Mouse (Mus musculus) neural tube, embryonic 15.5 days (tissue): ENCODE measurements around the gene S100a11. TPM values are rescaled to one million over a fixed set of nuclear protein-coding genes. Genes with fewer than 3 reads are reported as not detected.

Source experiments
- ATAC-seq: fragments of 200-750 bp; cut with Nextera tagmentation; 2 replicates; pipeline ENCODE4 v1.8.0; 2017; ENCODE audit warnings: mild to moderate bottlenecking, moderate TSS enrichment, moderate library complexity; ENCODE audit not compliant: low FRiP score
- H3K27ac ChIP-seq: fragments of 300-500 bp; sonication (generic); replicated peaks from 2 replicates; pipeline ENCODE4 v1.5.1; 2015; ENCODE audit warnings: mild to moderate bottlenecking, inconsistent platforms
- H3K27me3 ChIP-seq: fragments of 300-500 bp; sonication (generic); replicated peaks from 2 replicates; pipeline ENCODE4 v1.6.1; 2015; ENCODE audit warnings: inconsistent platforms
- H3K36me3 ChIP-seq: fragments of 300-500 bp; sonication (generic); 2 replicates; pipeline ENCODE4 v1.6.1; 2015; ENCODE audit warnings: inconsistent platforms
- H3K4me1 ChIP-seq: fragments of 300-500 bp; sonication (generic); 2 replicates; pipeline ENCODE4 v1.6.1; 2015; ENCODE audit warnings: inconsistent platforms
- H3K4me2 ChIP-seq: fragments of 300-500 bp; sonication (generic); 2 replicates; pipeline ENCODE4 v1.6.1; 2015; ENCODE audit warnings: inconsistent platforms, mild to moderate bottlenecking, moderate library complexity
- H3K4me3 ChIP-seq: fragments of 300-500 bp; sonication (generic); replicated peaks from 2 replicates; pipeline ENCODE4 v1.5.1; 2015; ENCODE audit warnings: mild to moderate bottlenecking, inconsistent platforms
- H3K9ac ChIP-seq: fragments of 300-500 bp; sonication (generic); replicated peaks from 2 replicates; pipeline ENCODE4 v1.6.1; 2015; ENCODE audit warnings: mild to moderate bottlenecking, inconsistent platforms
- H3K9me3 ChIP-seq: fragments of 300-500 bp; sonication (generic); replicated peaks from 2 replicates; pipeline ENCODE4 v1.6.1; 2016; ENCODE audit warnings: inconsistent platforms
- WGBS: fragments of 180-500 bp; shearing (Covaris S2); methylation state at CpG from one replicate; pipeline ENCODE4 v1.1.7; 2015; ENCODE audit warnings: mixed read lengths; 5-methylcytosine and 5-hydroxymethylcytosine counted together
- polyA plus RNA-seq: library from polyadenylated mRNA; unstranded; fragments of >200 nt; fragmentation: Nextera tagmentation; extraction: Ambion mirVana; gene quantifications from 2 replicates; pipeline ENCODE4 v1.2.1, GENCODE M21; 2015

The S100a11 gene
- polyA plus RNA-seq, 1 experiment from 2014 or later, result 235 TPM

- no peak overlapping the region for H3K9ac ChIP-seq
- H3K4me1 ChIP-seq, result no peaks in the 10 kb centered on the region
- H3K4me2 ChIP-seq, result peak overlapping the region; percentile 38
- H3K4me3 ChIP-seq, result no peak overlapping the region
- H3K9me3 ChIP-seq, result 0 out of 2 replicates have a peak, but pooled peaks cover 5% of the 10 kb centered on the region
- ATAC-seq, result peak; percentile 31; the same call in 1 of the 2 replicates
- H3K27ac ChIP-seq, result no peak overlapping the region
- no peaks in the 10 kb centered on the region for H3K36me3 ChIP-seq
- no peaks in the 10 kb centered on the region for H3K27me3 ChIP-seq
- 47% methylated on average over 30 of the region's 30 CpGs for WGBS
Observed at GRCm38 (mm10) chr3:93505960-93506863, 14.1 kb upstream of the S100a11 start.

DNA sequence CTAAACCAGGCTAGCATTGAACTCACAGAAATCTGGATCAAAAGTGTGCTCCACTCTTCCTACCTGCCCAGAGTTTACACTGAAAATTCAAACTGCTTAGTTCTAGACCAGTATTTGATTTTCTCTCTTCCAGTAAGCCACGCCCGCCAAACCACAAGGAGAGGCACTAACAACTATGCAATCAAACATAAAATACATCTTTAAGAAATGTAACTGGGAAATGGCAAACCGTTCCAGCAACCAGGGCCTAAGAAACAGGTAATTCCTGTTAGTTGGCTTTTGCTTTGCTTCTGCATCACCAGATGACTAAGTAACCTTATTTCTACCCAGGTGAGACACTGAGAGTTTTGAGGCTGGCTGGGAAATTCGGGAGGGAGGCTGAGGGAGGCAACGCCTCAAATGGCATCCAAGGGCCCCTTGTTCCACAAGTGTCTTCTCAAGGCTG lies 13.4 kb upstream of the S100a11 start:
- ATAC-seq, result no peak
- Histone ChIP-seq H3K4me1 (no peaks in the 10 kb centered on the region), H3K27ac (no peak overlapping the region), H3K27me3 (no peaks in the 10 kb centered on the region), H3K9ac (no peak overlapping the region), H3K4me2 (no peak overlapping the region), H3K36me3 (no peaks in the 10 kb centered on the region), H3K4me3 (no peak overlapping the region), H3K9me3 (0 out of 2 replicates have a peak, but pooled peaks cover 5% of the 10 kb centered on the region)
- 81% methylated on average over 5 of the region's 5 CpGs for WGBS

DNA sequence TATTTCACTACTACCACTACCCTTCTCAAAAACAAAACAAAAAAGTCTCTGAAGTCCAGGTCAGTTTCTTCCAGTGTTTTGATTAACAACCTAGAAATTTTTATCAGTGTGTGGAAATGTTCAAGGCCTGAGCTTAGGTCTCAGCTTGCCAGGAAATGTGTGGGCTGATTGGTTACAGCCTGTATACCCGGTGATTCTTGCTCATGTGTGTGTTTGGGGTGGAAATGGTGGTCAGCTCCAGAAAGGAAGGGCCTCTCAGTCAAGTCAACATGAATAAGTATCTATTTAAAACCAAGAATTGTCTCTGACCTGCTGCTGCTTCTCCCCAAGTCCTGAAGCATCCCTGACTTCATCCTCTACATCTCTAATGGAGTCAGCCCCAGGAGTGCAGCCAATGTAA lies 11.0 kb upstream of the S100a11 start:
- Histone ChIP-seq H3K27me3 (no peaks in the 10 kb centered on the region), H3K4me3 (no peak overlapping the region), H3K9ac (no peak overlapping the region), H3K36me3 (no peaks in the 10 kb centered on the region), H3K4me1 (no peaks in the 10 kb centered on the region), H3K27ac (no peak overlapping the region), H3K4me2 (no peak overlapping the region), H3K9me3 (no peaks in the 10 kb centered on the region)
- ATAC-seq, result no peak
- WGBS, result 86% methylated on average over 1 of the region's 1 CpGs

- Histone ChIP-seq H3K4me3 (no peak overlapping the region), H3K4me1 (no peaks in the 10 kb centered on the region), H3K27ac (no peak overlapping the region), H3K27me3 (no peaks in the 10 kb centered on the region), H3K9ac (no peak overlapping the region), H3K36me3 (no peaks in the 10 kb centered on the region), H3K9me3 (no peaks in the 10 kb centered on the region), H3K4me2 (no peak overlapping the region)
- WGBS, result 79% methylated on average over 1 of the region's 1 CpGs
- ATAC-seq, result no peak
Observed at GRCm38 (mm10) chr3:93511036-93511435, 9.3 kb upstream of the S100a11 start.

DNA sequence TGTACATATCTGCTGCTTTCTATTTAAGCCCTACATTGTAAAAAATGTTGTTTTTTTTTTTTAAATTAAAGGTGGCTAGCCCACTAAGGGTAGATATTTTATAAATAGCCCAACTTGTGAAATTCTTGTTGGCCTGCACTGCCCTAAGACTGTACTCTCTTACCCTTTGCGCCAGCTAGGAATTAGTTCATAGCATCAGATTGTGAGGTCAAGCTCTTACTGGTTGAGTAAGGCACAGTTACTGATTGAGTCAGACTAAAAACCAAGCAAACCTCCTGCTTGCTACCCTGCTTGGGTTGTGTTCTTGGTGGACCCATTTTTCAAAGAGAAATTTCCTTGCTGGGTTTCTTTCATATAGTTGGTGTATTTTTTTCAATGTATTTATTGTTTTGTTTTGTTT lies 8.5 kb upstream of the S100a11 start:
- no peak overlapping the region for H3K4me3 ChIP-seq
- no peaks in the 10 kb centered on the region for H3K27me3 ChIP-seq
- H3K4me2 ChIP-seq, result no peak overlapping the region
- H3K9ac ChIP-seq, result no peak overlapping the region
- no peaks in the 10 kb centered on the region for H3K9me3 ChIP-seq
- WGBS, result 100% methylated on average over 1 of the region's 1 CpGs
- no peak for ATAC-seq
- no peaks in the 10 kb centered on the region for H3K4me1 ChIP-seq
- H3K27ac ChIP-seq, result no peak overlapping the region
- no peaks in the 10 kb centered on the region for H3K36me3 ChIP-seq

GRCm38 (mm10) chr3:93512386-93513101 lies 7.7 kb upstream of the S100a11 start:
- no peaks in the 10 kb centered on the region for H3K27me3 ChIP-seq
- 83% methylated on average over 7 of the region's 7 CpGs for WGBS
- H3K4me1 ChIP-seq, result no peaks in the 10 kb centered on the region
- H3K4me2 ChIP-seq, result no peak overlapping the region
- H3K9ac ChIP-seq, result no peak overlapping the region
- H3K4me3 ChIP-seq, result no peak overlapping the region
- H3K27ac ChIP-seq, result no peak overlapping the region
- H3K9me3 ChIP-seq, result no peaks in the 10 kb centered on the region
- ATAC-seq, result no peak
- H3K36me3 ChIP-seq, result no peaks in the 10 kb centered on the region

DNA sequence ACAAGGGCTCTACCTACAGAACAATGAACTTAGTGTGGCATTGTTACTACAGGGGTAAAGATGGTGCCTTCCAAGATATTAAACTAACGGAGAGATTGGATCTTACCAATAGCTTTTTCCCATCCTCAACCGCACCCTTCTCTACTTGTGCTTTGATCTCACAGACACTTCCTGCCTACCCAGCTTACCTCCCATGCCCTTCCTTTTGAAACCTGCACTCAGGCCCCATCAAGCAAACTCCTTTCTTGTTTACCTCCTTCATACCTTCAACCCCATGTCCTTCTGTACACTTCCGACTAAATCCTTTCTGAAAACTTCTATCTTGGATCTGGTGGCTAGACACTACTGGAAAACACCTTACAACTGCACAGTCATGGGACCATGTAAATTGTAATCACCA lies 5.7 kb upstream of the S100a11 start:
- no peak overlapping the region for H3K9ac ChIP-seq
- 95% methylated on average over 3 of the region's 3 CpGs for WGBS
- no peak for ATAC-seq
- no peaks in the 10 kb centered on the region for H3K9me3 ChIP-seq
- H3K27me3 ChIP-seq, result no peaks in the 10 kb centered on the region
- no peaks in the 10 kb centered on the region for H3K4me1 ChIP-seq
- H3K36me3 ChIP-seq, result no peaks in the 10 kb centered on the region
- no peak overlapping the region for H3K4me3 ChIP-seq
- no peak overlapping the region for H3K4me2 ChIP-seq
- H3K27ac ChIP-seq, result no peak overlapping the region

DNA sequence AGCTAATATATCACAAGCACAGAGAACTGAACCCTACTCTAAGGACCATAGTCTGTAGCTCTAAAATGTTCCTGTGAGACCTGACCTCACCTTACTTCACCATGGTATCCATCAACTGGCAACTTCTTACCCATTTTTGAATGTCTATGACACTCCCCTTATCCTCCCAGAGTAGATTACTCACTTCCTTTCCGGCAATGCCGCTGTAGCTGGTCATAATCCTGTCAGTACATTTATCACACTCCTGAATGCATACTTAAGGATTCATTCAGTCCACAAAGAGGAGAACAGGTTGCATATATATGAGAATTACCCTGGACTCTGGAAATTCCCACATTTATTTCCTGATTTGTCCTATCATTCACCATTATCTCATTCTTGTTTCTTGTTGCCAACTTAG lies 2.9 kb upstream of the S100a11 start:
- H3K9me3 ChIP-seq, result no peaks in the 10 kb centered on the region
- H3K9ac ChIP-seq, result no peak overlapping the region
- 0 out of 2 replicates have a peak, but pooled peaks cover 4% of the 10 kb centered on the region for H3K27me3 ChIP-seq
- peaks cover 10% of the 10 kb centered on the region for H3K4me1 ChIP-seq
- H3K4me2 ChIP-seq, result no peak overlapping the region
- H3K4me3 ChIP-seq, result no peak overlapping the region
- no peak overlapping the region for H3K27ac ChIP-seq
- H3K36me3 ChIP-seq, result no peaks in the 10 kb centered on the region
- WGBS, result 63% methylated on average over 2 of the region's 2 CpGs
- ATAC-seq, result no peak

- peak overlapping the region; percentile 47; the same call in 1 of the 2 replicates for H3K4me3 ChIP-seq
- 59% methylated on average over 5 of the region's 5 CpGs for WGBS
Observed at GRCm38 (mm10) chr3:93519856-93520329, 395 bp upstream of the S100a11 start.

GRCm38 (mm10) chr3:93521462-93522057 lies 1.3 kb downstream of the S100a11 start:
- no peak for ATAC-seq
- Histone ChIP-seq H3K4me2 (peak overlapping the region; percentile 67), H3K27ac (no peak overlapping the region), H3K9me3 (no peaks in the 10 kb centered on the region), H3K9ac (no peak overlapping the region), H3K36me3 (no peaks in the 10 kb centered on the region), H3K4me1 (peaks cover 10% of the 10 kb centered on the region), H3K4me3 (peak overlapping the region; percentile 47), H3K27me3 (0 out of 2 replicates have a peak, but pooled peaks cover 4% of the 10 kb centered on the region)
- WGBS, result 89% methylated on average over 8 of the region's 8 CpGs

More at GRCm38 (mm10) chr3:93519856-93520329, 395 bp upstream of the S100a11 start:
- ATAC-seq, result no peak
- Histone ChIP-seq H3K9ac (no peak overlapping the region), H3K36me3 (no peaks in the 10 kb centered on the region), H3K4me2 (peak overlapping the region; percentile 67), H3K27me3 (0 out of 2 replicates have a peak, but pooled peaks cover 4% of the 10 kb centered on the region), H3K4me1 (peaks cover 10% of the 10 kb centered on the region), H3K9me3 (no peaks in the 10 kb centered on the region), H3K27ac (no peak overlapping the region)

DNA sequence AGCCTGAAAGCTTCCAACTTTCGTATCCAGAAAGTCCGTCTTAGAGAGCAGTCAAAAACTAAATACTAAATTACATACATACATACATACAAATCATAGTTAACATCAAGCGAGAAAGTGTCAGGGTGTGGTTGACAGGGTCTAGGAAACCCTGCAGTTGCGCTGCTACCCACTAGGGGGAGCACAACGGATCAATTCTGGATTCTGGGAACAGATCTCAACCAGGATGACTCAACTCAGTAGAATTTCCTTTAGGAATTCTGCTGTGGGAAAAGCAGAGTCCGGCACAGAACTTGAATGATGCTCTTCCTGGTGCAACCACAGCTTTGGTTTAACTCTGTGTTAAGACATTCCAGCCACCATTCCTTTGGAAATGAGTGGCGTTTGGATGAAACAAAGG lies 2.3 kb downstream of the S100a11 start:
- 45% methylated on average over 7 of the region's 7 CpGs for WGBS
- no peak overlapping the region for H3K9ac ChIP-seq
- no peak overlapping the region for H3K27ac ChIP-seq
- H3K4me2 ChIP-seq, result no peak overlapping the region
- H3K27me3 ChIP-seq, result 0 out of 2 replicates have a peak, but pooled peaks cover 4% of the 10 kb centered on the region
- no peaks in the 10 kb centered on the region for H3K36me3 ChIP-seq
- no peak overlapping the region for H3K4me3 ChIP-seq
- no peak for ATAC-seq
- H3K9me3 ChIP-seq, result no peaks in the 10 kb centered on the region
- peaks cover 10% of the 10 kb centered on the region for H3K4me1 ChIP-seq
